Mouse (Mus musculus): ENCODE data around the gene Aip. TPM values are rescaled to one million over a fixed set of nuclear protein-coding genes. Genes with fewer than 3 reads are reported as not detected.

The Aip gene
- 86.9 and 90.8 TPM in 2 replicates for polyA plus RNA-seq (2015; fragmentation: Nextera tagmentation; extraction: Ambion mirVana)

- H3K4me3 ChIP-seq (replicated peaks; ENCODE audit: low read length), result peak within 1 kb of the TSS; percentile 60
- H3K36me3 ChIP-seq (ENCODE audit: control insufficient read depth, insufficient read depth, low read length), result 0 out of 2 replicates have a peak, but pooled peaks cover 12% of the 10 kb centered on the region
- peak within 1 kb of the TSS; percentile 68 for H3K4me2 ChIP-seq (ENCODE audit: low read depth, low read length)
- H3K9ac ChIP-seq (ENCODE audit: low read length), result peak within 1 kb of the TSS; percentile 82
- no peaks in the 10 kb centered on the region for H3K27me3 ChIP-seq (ENCODE audit: control insufficient read depth, insufficient read depth, low read length)
- WGBS, result under 1% methylated on average over 60 of the region's 64 CpGs
- peaks cover 7% of the 10 kb centered on the region for H3K4me1 ChIP-seq (ENCODE audit: control insufficient read depth, insufficient read depth, low read length)
- H3K27ac ChIP-seq (ENCODE audit: low read length), result peak within 1 kb of the TSS; percentile 16
- H3K9me3 ChIP-seq (replicated peaks; ENCODE audit: control insufficient read depth, low read length), result no peaks in the 10 kb centered on the region
- ATAC-seq (ENCODE audit: insufficient read depth, low FRiP score), result peak; percentile 95
These were observed at the start of gene Aip for GRCm38 (mm10) chr19:4125741-4126696. Gene Aip, minus strand, starts transcription at chr19:4125858.

GRCm38 (mm10) chr19:4172925-4173324 lies 47.3 kb upstream of the Aip start:
- H3K4me1 ChIP-seq (ENCODE audit: control insufficient read depth, insufficient read depth, low read length), result peaks cover 19% of the 10 kb centered on the region
- H3K27me3 ChIP-seq (ENCODE audit: control insufficient read depth, insufficient read depth, low read length), result no peaks in the 10 kb centered on the region
- ATAC-seq (ENCODE audit: insufficient read depth, low FRiP score), result no peak
- H3K9ac ChIP-seq (ENCODE audit: low read length), result no peak overlapping the region
- no peaks in the 10 kb centered on the region for H3K36me3 ChIP-seq (ENCODE audit: control insufficient read depth, insufficient read depth, low read length)
- H3K9me3 ChIP-seq (replicated peaks; ENCODE audit: control insufficient read depth, low read length), result no peaks in the 10 kb centered on the region
- no peak overlapping the region for H3K27ac ChIP-seq (ENCODE audit: low read length)
- WGBS, result 67% methylated on average over 11 of the region's 11 CpGs
- no peak overlapping the region for H3K4me2 ChIP-seq (ENCODE audit: low read depth, low read length)
- H3K4me3 ChIP-seq (replicated peaks; ENCODE audit: low read length), result no peak overlapping the region

GRCm38 (mm10) chr19:4171393-4172290 lies 46.0 kb upstream of the Aip start:
- peaks cover 19% of the 10 kb centered on the region for H3K4me1 ChIP-seq (ENCODE audit: control insufficient read depth, insufficient read depth, low read length)
- H3K4me3 ChIP-seq (replicated peaks; ENCODE audit: low read length), result no peak overlapping the region
- H3K36me3 ChIP-seq (ENCODE audit: control insufficient read depth, insufficient read depth, low read length), result no peaks in the 10 kb centered on the region
- peak overlapping the region; percentile 3; the same call in 1 of the 2 replicates for H3K9ac ChIP-seq (ENCODE audit: low read length)
- WGBS, result 64% methylated on average over 13 of the region's 13 CpGs
- no peaks in the 10 kb centered on the region for H3K27me3 ChIP-seq (ENCODE audit: control insufficient read depth, insufficient read depth, low read length)
- H3K4me2 ChIP-seq (ENCODE audit: low read depth, low read length), result no peak overlapping the region
- ATAC-seq (ENCODE audit: insufficient read depth, low FRiP score), result no peak
- H3K27ac ChIP-seq (ENCODE audit: low read length), result no peak overlapping the region
- no peaks in the 10 kb centered on the region for H3K9me3 ChIP-seq (replicated peaks; ENCODE audit: control insufficient read depth, low read length)

GRCm38 (mm10) chr19:4170723-4171392 lies 45.2 kb upstream of the Aip start:
- no peaks in the 10 kb centered on the region for H3K27me3 ChIP-seq (ENCODE audit: control insufficient read depth, insufficient read depth, low read length)
- 86% methylated on average over 10 of the region's 10 CpGs for WGBS
- no peak for ATAC-seq (ENCODE audit: insufficient read depth, low FRiP score)

GRCm38 (mm10) chr19:4169810-4170209 lies 44.2 kb upstream of the Aip start:
- Histone ChIP-seq H3K36me3 (ENCODE audit: control insufficient read depth, insufficient read depth, low read length) (no peaks in the 10 kb centered on the region), H3K4me2 (ENCODE audit: low read depth, low read length) (peak overlapping the region; percentile 97), H3K4me1 (ENCODE audit: control insufficient read depth, insufficient read depth, low read length) (peaks cover 12% of the 10 kb centered on the region; the same call in 1 of the 2 replicates), H3K9me3 (replicated peaks; ENCODE audit: control insufficient read depth, low read length) (no peaks in the 10 kb centered on the region), H3K27me3 (ENCODE audit: control insufficient read depth, insufficient read depth, low read length) (no peaks in the 10 kb centered on the region), H3K4me3 (replicated peaks; ENCODE audit: low read length) (peak overlapping the region; percentile 53), H3K9ac (ENCODE audit: low read length) (peak overlapping the region; percentile 90), H3K27ac (ENCODE audit: low read length) (peak overlapping the region; percentile 93)
- no peak; the same call in 1 of the 2 replicates for ATAC-seq (ENCODE audit: insufficient read depth, low FRiP score)
- WGBS, result 6% methylated on average over 27 of the region's 27 CpGs

More at GRCm38 (mm10) chr19:4170723-4171392, 45.2 kb upstream of the Aip start:
- Histone ChIP-seq H3K9ac (ENCODE audit: low read length) (no peak overlapping the region), H3K9me3 (replicated peaks; ENCODE audit: control insufficient read depth, low read length) (no peaks in the 10 kb centered on the region), H3K27ac (ENCODE audit: low read length) (no peak overlapping the region), H3K36me3 (ENCODE audit: control insufficient read depth, insufficient read depth, low read length) (no peaks in the 10 kb centered on the region), H3K4me1 (ENCODE audit: control insufficient read depth, insufficient read depth, low read length) (peaks cover 19% of the 10 kb centered on the region), H3K4me3 (replicated peaks; ENCODE audit: low read length) (no peak overlapping the region), H3K4me2 (ENCODE audit: low read depth, low read length) (no peak overlapping the region)

GRCm38 (mm10) chr19:4169378-4169784 lies 43.7 kb upstream of the Aip start:
- WGBS, result under 1% methylated on average over 43 of the region's 43 CpGs
- ATAC-seq (ENCODE audit: insufficient read depth, low FRiP score), result peak; percentile 96

GRCm38 (mm10) chr19:4166678-4167476 lies 41.2 kb upstream of the Aip start:
- 77% methylated on average over 9 of the region's 9 CpGs for WGBS
- ATAC-seq (ENCODE audit: insufficient read depth, low FRiP score), result no peak
- Histone ChIP-seq H3K36me3 (ENCODE audit: control insufficient read depth, insufficient read depth, low read length) (no peaks in the 10 kb centered on the region), H3K4me2 (ENCODE audit: low read depth, low read length) (no peak overlapping the region), H3K27me3 (ENCODE audit: control insufficient read depth, insufficient read depth, low read length) (no peaks in the 10 kb centered on the region), H3K27ac (ENCODE audit: low read length) (no peak overlapping the region), H3K4me1 (ENCODE audit: control insufficient read depth, insufficient read depth, low read length) (peaks cover 21% of the 10 kb centered on the region), H3K9me3 (replicated peaks; ENCODE audit: control insufficient read depth, low read length) (no peaks in the 10 kb centered on the region), H3K4me3 (replicated peaks; ENCODE audit: low read length) (no peak overlapping the region), H3K9ac (ENCODE audit: low read length) (no peak overlapping the region)

More at GRCm38 (mm10) chr19:4169378-4169784, 43.7 kb upstream of the Aip start:
- Histone ChIP-seq H3K9me3 (replicated peaks; ENCODE audit: control insufficient read depth, low read length) (no peaks in the 10 kb centered on the region), H3K27ac (ENCODE audit: low read length) (peak overlapping the region; percentile 93), H3K9ac (ENCODE audit: low read length) (peak overlapping the region; percentile 90), H3K4me1 (ENCODE audit: control insufficient read depth, insufficient read depth, low read length) (peaks cover 12% of the 10 kb centered on the region; the same call in 1 of the 2 replicates), H3K4me3 (replicated peaks; ENCODE audit: low read length) (peak overlapping the region; percentile 53), H3K4me2 (ENCODE audit: low read depth, low read length) (peak overlapping the region; percentile 97), H3K36me3 (ENCODE audit: control insufficient read depth, insufficient read depth, low read length) (no peaks in the 10 kb centered on the region), H3K27me3 (ENCODE audit: control insufficient read depth, insufficient read depth, low read length) (no peaks in the 10 kb centered on the region)

GRCm38 (mm10) chr19:4164721-4165120 lies 39.1 kb upstream of the Aip start:
- peaks cover 10% of the 10 kb centered on the region for H3K4me1 ChIP-seq (ENCODE audit: control insufficient read depth, insufficient read depth, low read length)
- 0 out of 2 replicates have a peak, but pooled peaks cover 4% of the 10 kb centered on the region for H3K36me3 ChIP-seq (ENCODE audit: control insufficient read depth, insufficient read depth, low read length)
- no peak overlapping the region for H3K4me3 ChIP-seq (replicated peaks; ENCODE audit: low read length)
- no peak overlapping the region for H3K9ac ChIP-seq (ENCODE audit: low read length)
- no peak overlapping the region for H3K4me2 ChIP-seq (ENCODE audit: low read depth, low read length)
- WGBS, result 67% methylated on average over 2 of the region's 2 CpGs
- no peak for ATAC-seq (ENCODE audit: insufficient read depth, low FRiP score)
- no peaks in the 10 kb centered on the region for H3K9me3 ChIP-seq (replicated peaks; ENCODE audit: control insufficient read depth, low read length)
- H3K27me3 ChIP-seq (ENCODE audit: control insufficient read depth, insufficient read depth, low read length), result no peaks in the 10 kb centered on the region
- H3K27ac ChIP-seq (ENCODE audit: low read length), result 0 out of 2 replicates have a peak overlapping the region, but pooled peaks have one; percentile 20

All from stomach, embryonic 16.5 days (tissue).